Mouse (Mus musculus) lung, adult 2 months (tissue): ENCODE measurements around the gene Gm20662.

Source experiments
- CTCF ChIP-seq: fragments of 200-500 bp; IDR thresholded peaks from 2 replicates; pipeline ENCODE4 v1.5.1; 2011; ENCODE audit warnings: mild to moderate bottlenecking, low read length, control low read depth; ENCODE audit not compliant: insufficient read depth
- POLR2A ChIP-seq: fragments of 200-500 bp; IDR thresholded peaks from 2 replicates; pipeline ENCODE4 v1.6.1; 2011; ENCODE audit warnings: low read depth, mild to moderate bottlenecking, control low read depth, low read length, borderline replicate concordance; ENCODE audit errors: extremely low read depth

DNA sequence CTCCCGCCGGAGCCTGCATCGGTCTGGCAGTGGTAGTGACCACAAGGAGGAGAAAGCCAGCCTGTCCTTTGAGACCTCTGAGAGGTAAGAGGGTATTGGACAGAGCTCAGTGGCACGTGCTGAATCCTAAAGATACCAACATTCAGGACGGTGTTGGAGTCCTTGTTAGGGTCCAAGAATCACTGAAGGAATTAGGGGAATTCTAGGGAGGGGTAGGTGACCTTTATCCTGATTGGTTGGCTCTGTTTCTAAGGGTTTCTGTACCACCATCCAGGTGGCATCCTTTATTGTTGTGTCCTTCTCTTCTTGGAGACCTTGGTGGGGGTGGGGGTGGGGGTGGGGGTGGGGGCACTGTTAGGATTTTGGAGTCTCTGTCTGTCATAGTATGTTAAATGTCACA, 36.0 kb downstream of the Gm20662 start:
- no peak for TF ChIP-seq POLR2A
- TF ChIP-seq CTCF: no peak
